Mouse (Mus musculus): ENCODE data around the gene Ntf3. TPM values are rescaled to one million over a fixed set of nuclear protein-coding genes. Genes with fewer than 3 reads are reported as not detected.

Ntf3 gene
- not detected in 2 replicates for total RNA-seq (2017)

GRCm38 (mm10) chr6:126166548-126167207 lies at the start of gene Ntf3:
Ntf3 (minus strand) TSS chr6:126166910.
- no peak for ATAC-seq (ENCODE audit: extremely low read depth, insufficient number of reproducible peaks, low FRiP score, poor library complexity, severe bottlenecking)

GRCm38 (mm10) chr6:126213330-126213729 lies 46.6 kb upstream of the Ntf3 start:
- no peak for ATAC-seq (ENCODE audit: extremely low read depth, insufficient number of reproducible peaks, low FRiP score, poor library complexity, severe bottlenecking)

- ATAC-seq (ENCODE audit: extremely low read depth, insufficient number of reproducible peaks, low FRiP score, poor library complexity, severe bottlenecking), result no peak
Observed at GRCm38 (mm10) chr6:126203366-126203765, 36.7 kb upstream of the Ntf3 start.

- ATAC-seq (ENCODE audit: extremely low read depth, insufficient number of reproducible peaks, low FRiP score, poor library complexity, severe bottlenecking), result no peak
Observed at GRCm38 (mm10) chr6:126202959-126203358, 36.2 kb upstream of the Ntf3 start.

- no peak for ATAC-seq (ENCODE audit: extremely low read depth, insufficient number of reproducible peaks, low FRiP score, poor library complexity, severe bottlenecking)
Observed at GRCm38 (mm10) chr6:126201721-126202120, 35.0 kb upstream of the Ntf3 start.

GRCm38 (mm10) chr6:126199916-126200315 lies 33.2 kb upstream of the Ntf3 start:
- no peak for ATAC-seq (ENCODE audit: extremely low read depth, insufficient number of reproducible peaks, low FRiP score, poor library complexity, severe bottlenecking)

- ATAC-seq (ENCODE audit: extremely low read depth, insufficient number of reproducible peaks, low FRiP score, poor library complexity, severe bottlenecking), result no peak
Observed at GRCm38 (mm10) chr6:126194760-126195159, 28.1 kb upstream of the Ntf3 start.

GRCm38 (mm10) chr6:126190218-126190871 lies 23.6 kb upstream of the Ntf3 start:
- no peak for ATAC-seq (ENCODE audit: extremely low read depth, insufficient number of reproducible peaks, low FRiP score, poor library complexity, severe bottlenecking)

- ATAC-seq (ENCODE audit: extremely low read depth, insufficient number of reproducible peaks, low FRiP score, poor library complexity, severe bottlenecking), result no peak
Observed at GRCm38 (mm10) chr6:126187400-126187799, 20.7 kb upstream of the Ntf3 start.

GRCm38 (mm10) chr6:126186116-126186515 lies 19.4 kb upstream of the Ntf3 start:
- no peak for ATAC-seq (ENCODE audit: extremely low read depth, insufficient number of reproducible peaks, low FRiP score, poor library complexity, severe bottlenecking)

GRCm38 (mm10) chr6:126172071-126172470 lies 5.4 kb upstream of the Ntf3 start:
- ATAC-seq (ENCODE audit: extremely low read depth, insufficient number of reproducible peaks, low FRiP score, poor library complexity, severe bottlenecking), result no peak

- ATAC-seq (ENCODE audit: extremely low read depth, insufficient number of reproducible peaks, low FRiP score, poor library complexity, severe bottlenecking), result no peak
Observed at GRCm38 (mm10) chr6:126170772-126171171, 4.1 kb upstream of the Ntf3 start.

GRCm38 (mm10) chr6:126167731-126168130 lies 1.0 kb upstream of the Ntf3 start:
- no peak for ATAC-seq (ENCODE audit: extremely low read depth, insufficient number of reproducible peaks, low FRiP score, poor library complexity, severe bottlenecking)

- no peak for ATAC-seq (ENCODE audit: extremely low read depth, insufficient number of reproducible peaks, low FRiP score, poor library complexity, severe bottlenecking)
Observed at GRCm38 (mm10) chr6:126167208-126167590, 489 bp upstream of the Ntf3 start.

GRCm38 (mm10) chr6:126165591-126166155 lies 1.0 kb downstream of the Ntf3 start:
- no peak for ATAC-seq (ENCODE audit: extremely low read depth, insufficient number of reproducible peaks, low FRiP score, poor library complexity, severe bottlenecking)

- ATAC-seq (ENCODE audit: extremely low read depth, insufficient number of reproducible peaks, low FRiP score, poor library complexity, severe bottlenecking), result no peak
Observed at GRCm38 (mm10) chr6:126164781-126165180, 1.9 kb downstream of the Ntf3 start.

GRCm38 (mm10) chr6:126163861-126164755 lies 2.6 kb downstream of the Ntf3 start:
- ATAC-seq (ENCODE audit: extremely low read depth, insufficient number of reproducible peaks, low FRiP score, poor library complexity, severe bottlenecking), result 0 out of 2 replicates have a peak, but pooled peaks have one; percentile 13

GRCm38 (mm10) chr6:126163181-126163621 lies 3.5 kb downstream of the Ntf3 start:
- no peak for ATAC-seq (ENCODE audit: extremely low read depth, insufficient number of reproducible peaks, low FRiP score, poor library complexity, severe bottlenecking)

GRCm38 (mm10) chr6:126162351-126162758 lies 4.4 kb downstream of the Ntf3 start:
- ATAC-seq (ENCODE audit: extremely low read depth, insufficient number of reproducible peaks, low FRiP score, poor library complexity, severe bottlenecking), result no peak
